Mouse (Mus musculus) bone marrow macrophage, adult 2 months (primary cell): ENCODE measurements around the gene Zfp341.

Experiments
- CTCF ChIP-seq: IDR thresholded peaks from 2 replicates; pipeline ENCODE4 v1.5.1; 2012; ENCODE audit warnings: low read depth, mild to moderate bottlenecking, low read length, moderate library complexity
- POLR2A ChIP-seq: IDR thresholded peaks from 2 replicates; pipeline ENCODE4 v1.6.1; 2012; ENCODE audit warnings: mild to moderate bottlenecking, low read depth, low read length, borderline replicate concordance

DNA sequence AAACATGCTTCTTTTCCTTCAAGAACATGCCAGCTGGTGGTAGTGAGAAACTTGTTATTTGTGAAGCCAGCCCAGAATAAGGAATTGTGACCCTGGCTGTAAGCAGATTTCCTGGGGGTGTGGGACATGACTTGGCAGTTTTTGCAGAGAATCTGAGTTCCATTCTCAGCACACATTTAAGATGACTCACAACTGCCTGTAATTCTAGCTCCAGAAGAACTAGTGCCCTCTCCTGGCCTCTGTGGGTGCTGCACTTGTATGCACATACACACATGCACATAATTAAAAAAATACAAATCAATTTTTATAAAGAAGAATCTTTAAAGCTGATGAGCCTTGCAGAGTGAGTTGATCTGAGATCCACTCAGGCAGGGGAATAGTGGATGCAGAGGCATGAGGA, 11.0 kb downstream of the Zfp341 start:
- TF ChIP-seq CTCF = no peak
- no peak for TF ChIP-seq POLR2A
